Mouse (Mus musculus) lung, adult 2 months (tissue): Measurements from ENCODE around the gene Kin.

Experiments used
- CTCF ChIP-seq: fragments of 200-500 bp; IDR thresholded peaks from 2 replicates; pipeline ENCODE4 v1.5.1; 2011; ENCODE audit warnings: mild to moderate bottlenecking, low read length, control low read depth; ENCODE audit not compliant: insufficient read depth
- POLR2A ChIP-seq: fragments of 200-500 bp; IDR thresholded peaks from 2 replicates; pipeline ENCODE4 v1.6.1; 2011; ENCODE audit warnings: low read depth, mild to moderate bottlenecking, control low read depth, low read length, borderline replicate concordance; ENCODE audit errors: extremely low read depth

DNA sequence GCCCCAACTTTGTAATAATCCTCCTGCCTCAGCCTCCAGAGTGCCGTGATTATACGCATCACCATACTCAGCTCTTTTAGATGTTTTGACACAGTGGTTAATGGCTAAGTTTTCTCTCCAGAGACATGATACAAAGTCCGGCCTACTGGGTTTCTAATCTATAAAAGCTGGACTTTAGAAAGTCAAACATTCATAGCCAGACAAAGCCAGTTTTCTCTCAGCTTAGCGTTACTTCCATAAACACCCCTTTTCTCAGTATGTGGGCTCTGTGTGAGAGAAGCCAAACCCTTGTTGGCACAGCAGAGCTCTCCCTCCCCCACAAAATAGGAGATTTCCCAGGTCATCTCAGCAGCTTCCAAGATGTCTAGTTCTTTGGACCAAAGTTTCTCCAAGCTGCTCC, 48.2 kb downstream of the Kin start:
- TF ChIP-seq CTCF = no peak
- TF ChIP-seq POLR2A = no peak
